Mouse (Mus musculus) kidney, postnatal 10 days (tissue): ENCODE results near the gene Fam126b.
"Not testable (repeated sequence)": the region's sequence is repeated elsewhere in the genome, so short reads cannot be mapped to it uniquely, and the experiment has no call there.

Experiments
- DNase-seq: peaks from one replicate; pipeline ENCODE4 v3.0.0; 2021; ENCODE audit warnings: mixed read lengths

Gene Fam126b

GRCm38 (mm10) chr1:58586171-58586997 lies at the start of gene Fam126b, which contains the start of gene Ndufb3:
Gene Fam126b (minus strand): TSS chr1:58586323.
Gene Ndufb3 (plus strand): TSS chr1:58586384.
- peak; percentile 92 for DNase-seq

DNA sequence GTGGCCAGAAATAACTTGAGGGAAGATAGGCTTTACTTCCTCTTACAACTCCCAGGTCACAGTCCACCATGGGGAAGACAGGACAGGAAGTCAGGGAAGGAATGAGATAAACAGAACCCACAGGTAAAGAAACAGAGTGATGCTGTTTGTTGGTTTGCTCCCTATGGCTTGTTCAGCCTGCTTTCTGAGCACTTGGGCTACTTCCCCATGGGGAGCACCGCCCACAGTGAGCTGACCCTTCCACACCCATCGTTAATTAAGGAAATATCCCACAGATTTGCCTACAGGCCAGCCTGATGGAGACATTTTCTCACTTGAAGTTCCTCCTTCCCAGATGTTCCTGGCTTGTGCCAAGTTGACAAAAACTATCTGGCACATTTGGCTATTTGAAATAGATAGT lies 42.7 kb upstream of the Fam126b start:
- not testable (repeated sequence) for DNase-seq

- DNase-seq = peak; percentile 73
These were observed 36.0 kb upstream of the Fam126b start for GRCm38 (mm10) chr1:58621996-58622748.

- DNase-seq = no peak
These were observed 35.1 kb upstream of the Fam126b start for GRCm38 (mm10) chr1:58621251-58621650.

DNA sequence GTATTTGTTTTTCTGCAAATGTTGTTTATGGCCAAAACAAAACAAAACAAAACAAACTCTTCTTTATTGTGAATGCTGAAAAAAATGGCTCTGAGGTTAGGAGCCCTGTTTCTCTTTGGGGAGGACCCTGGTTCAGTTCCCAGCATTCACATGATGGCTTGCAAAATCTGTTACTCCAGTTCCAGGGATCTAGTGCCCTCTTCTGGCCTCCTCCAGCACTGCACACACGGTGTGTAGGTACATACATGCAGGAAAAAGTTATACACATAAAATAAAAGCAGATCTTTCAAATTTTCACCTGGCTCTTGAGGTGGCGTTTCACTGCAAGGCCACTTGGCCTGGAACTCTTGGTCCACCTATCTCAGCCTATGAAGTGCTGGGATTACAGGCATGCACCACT lies 32.6 kb upstream of the Fam126b start:
- no peak for DNase-seq

GRCm38 (mm10) chr1:58617978-58618668 lies 32.0 kb upstream of the Fam126b start:
- DNase-seq = no peak

DNA sequence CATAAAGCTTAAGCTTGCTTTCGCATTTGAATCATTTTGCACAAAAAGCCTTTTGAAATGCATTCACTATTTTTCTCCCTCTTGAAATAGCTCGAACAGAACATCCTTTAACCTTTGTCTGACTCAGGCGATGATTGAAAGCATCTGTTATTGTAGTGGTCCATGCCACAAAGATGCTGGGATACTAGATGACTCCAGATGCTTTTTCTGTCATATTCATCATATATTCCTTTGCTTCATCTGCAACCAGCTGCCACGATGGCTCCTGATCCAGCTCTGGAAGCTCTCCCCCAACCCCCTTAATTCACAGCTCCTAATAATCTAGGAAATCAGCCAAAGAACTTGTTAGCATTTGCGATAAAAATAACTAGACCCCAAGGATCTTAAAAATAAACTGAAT lies 31.0 kb upstream of the Fam126b start:
- peak; percentile 16 for DNase-seq

DNA sequence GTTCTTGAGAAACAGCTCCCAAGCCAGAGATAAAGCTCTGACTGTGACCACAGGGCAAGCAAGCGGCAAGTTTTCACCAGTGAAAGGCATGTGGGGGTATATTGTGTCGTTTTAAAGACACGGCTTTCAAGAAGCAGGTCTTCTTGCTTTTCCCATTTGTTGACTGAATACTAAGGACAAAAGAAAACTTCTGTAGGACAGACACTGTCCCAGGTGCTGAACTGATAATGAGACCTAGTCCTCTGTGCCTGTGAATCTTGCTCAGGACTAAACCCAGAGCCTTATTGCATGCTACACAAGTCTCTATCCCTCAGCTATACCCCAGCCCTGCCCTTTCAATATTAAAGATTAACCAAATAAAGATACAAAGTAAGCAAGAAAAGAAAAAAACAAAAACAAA lies 30.1 kb upstream of the Fam126b start:
- DNase-seq = no peak

- no peak for DNase-seq
These were observed 29.0 kb upstream of the Fam126b start for GRCm38 (mm10) chr1:58615146-58615545.

GRCm38 (mm10) chr1:58614424-58614823 lies 28.3 kb upstream of the Fam126b start:
- DNase-seq = peak; percentile 48

DNA sequence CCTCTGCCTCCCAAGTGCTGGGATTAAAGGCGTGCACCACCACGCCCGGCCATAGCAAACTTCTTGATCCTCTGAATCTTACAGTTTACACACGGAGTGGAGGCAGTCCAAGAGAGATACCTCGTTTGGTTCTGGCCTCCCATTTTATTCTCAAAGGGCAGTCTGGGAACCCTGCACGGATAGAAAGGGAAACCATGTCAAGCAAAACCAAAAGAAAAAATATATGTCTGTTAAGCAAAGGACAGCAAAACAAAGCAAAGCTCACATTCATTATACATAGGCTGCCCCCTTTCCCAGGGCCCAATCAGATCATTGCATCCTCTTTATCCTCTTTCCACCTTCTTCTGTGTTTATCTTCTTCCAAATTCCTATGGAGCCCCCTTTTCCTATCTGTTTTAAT lies 27.7 kb upstream of the Fam126b start:
- DNase-seq = no peak

DNA sequence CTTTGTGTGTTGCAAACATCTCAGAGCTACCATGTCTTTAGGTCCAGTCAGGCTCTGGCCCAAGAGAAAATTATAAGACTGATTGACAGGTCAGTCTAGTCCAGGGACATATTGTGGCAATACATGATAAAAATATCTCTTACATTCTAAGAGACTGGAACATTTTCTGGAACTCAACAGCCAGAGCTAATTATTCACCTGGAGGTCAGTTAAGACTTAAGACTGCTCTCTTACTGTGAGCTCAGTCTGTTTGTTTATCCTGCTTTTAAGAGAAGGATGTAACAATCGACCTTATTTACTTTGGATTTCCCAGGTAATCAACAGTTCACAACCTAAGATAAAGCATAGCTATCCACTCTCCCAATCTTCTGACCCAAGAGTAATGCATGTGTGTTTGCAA lies 24.5 kb upstream of the Fam126b start:
- DNase-seq = no peak

- no peak for DNase-seq
These were observed 24.0 kb upstream of the Fam126b start for GRCm38 (mm10) chr1:58610166-58610565.

GRCm38 (mm10) chr1:58609591-58609990 lies 23.5 kb upstream of the Fam126b start:
- DNase-seq = not testable (repeated sequence)

GRCm38 (mm10) chr1:58603738-58604137 lies 17.6 kb upstream of the Fam126b start:
- DNase-seq = no peak

- no peak for DNase-seq
These were observed 16.6 kb upstream of the Fam126b start for GRCm38 (mm10) chr1:58602681-58603080.

DNA sequence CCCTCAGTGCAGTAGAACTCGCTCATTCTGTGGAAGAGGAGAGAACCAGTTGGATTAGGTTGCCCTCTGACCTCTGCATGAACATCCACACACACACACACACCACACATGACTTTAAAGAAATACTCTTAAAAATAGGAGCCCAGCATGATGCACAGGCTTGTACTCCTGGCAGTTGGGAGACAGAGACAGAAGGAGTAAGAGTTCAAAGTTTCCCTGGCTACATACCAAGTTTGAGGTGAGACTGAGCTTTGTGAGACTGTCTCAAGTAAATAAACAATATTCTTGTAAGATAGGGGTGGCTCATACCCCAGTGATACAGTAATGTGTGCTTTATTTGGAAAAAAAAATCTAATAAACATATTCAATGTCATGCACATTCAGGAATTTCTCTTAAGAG lies 1.4 kb upstream of the Fam126b start:
- no peak for DNase-seq

DNA sequence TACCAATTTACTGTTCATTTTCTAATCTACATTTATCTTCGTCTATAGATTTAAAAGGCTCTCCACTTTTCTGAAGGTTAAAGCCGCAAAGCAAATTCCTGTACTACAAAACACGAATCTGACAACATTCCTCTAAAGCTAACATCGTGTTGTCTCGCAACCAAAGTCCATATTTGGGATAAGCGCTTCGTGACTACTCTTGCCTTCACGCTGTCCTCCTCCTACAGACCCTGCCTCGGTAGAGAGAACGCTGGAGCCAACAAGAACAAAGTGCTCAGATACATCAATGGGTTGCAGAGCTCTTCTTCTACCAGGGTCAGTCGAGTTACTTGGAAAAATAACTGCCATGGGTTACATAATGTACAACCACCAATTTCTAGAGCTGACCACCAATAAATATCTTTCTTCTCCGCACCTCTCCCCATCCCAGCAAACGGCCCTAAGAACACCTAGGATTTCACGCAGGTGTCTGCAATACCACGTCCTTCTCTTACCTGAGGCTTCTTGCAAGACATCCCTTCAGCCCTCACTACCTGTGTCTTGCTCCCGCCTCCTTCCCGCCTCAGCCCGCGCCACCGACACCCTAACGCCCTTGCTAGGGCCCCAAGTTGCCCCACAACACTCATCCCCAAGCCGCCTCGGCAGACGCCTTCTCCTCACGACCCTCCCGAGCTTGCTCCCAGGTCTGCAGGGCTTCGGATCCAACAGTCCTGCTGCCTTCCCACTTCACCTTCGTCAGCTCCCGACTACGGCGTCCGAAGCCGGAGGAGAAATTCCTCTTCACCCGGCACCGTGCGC lies 551 bp downstream of the Fam126b start:
- DNase-seq = no peak

DNA sequence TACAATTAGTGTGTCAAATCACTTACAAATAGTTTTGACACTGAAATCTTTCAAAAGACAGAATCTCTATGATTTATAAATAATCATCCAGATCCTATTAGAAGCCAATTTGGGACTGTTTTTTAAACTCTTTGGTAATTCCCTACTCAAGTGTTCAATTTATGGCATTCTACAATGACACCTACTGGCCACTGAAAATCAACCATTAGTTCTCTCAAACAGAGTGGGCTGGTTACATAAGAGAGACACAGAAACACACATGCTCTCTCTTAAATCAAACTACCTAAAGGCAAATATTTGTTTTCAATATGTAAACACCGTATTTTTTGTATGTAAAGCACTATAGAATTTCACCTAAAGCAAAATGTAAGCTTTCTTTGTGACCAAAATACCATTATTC lies 1.9 kb downstream of the Fam126b start:
- no peak for DNase-seq

- no peak for DNase-seq
These were observed 3.5 kb downstream of the Fam126b start for GRCm38 (mm10) chr1:58582611-58583010.

DNA sequence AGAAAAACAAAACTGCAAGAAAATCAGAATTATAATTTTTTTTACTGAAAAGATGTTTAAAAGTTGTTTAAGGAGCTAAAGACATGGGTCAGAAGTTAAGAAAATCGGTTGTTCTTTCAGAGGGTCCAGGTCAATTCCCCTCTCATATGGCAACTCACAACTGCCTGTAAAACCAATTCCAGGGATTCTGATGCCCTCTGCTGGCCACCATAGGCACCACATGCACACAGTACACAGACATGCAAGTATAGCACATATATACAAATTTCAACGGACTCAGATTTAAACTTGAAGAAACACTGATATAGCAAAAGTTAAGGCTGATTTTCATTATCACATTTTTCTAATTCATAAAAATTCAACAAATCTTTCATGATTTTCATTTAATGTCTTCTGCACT lies 6.9 kb downstream of the Fam126b start:
- peak; percentile 63 for DNase-seq

DNA sequence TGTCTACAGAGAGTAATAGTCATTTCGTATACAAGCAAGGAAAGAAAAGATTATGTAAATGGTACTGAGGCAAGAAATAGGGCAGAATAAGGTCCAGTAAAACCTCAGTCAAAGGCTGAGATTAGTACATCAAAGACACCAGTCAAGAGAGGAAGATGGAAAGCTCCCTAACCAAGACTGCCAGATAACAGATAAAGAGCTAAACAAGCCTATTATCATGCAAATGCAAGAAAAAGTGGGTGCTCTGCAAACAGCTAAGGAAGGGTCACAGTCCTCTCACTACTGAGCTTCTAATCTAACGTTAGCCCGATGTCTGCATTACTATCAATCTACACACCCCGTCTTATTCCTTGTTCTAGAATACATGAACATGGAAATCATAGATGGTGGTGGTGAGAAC lies 15.7 kb downstream of the Fam126b start:
- no peak for DNase-seq
